Mouse (Mus musculus) heart, adult 2 months (tissue): ENCODE measurements at regions not wholly inside any gene's neighbourhood (a gene's known extent, or its start where the extent isn't known, plus 50 kb on each side); places are given as distances from the start of the nearest gene placed in this dataset.

ENCODE experiments used
- CTCF ChIP-seq: fragments of 200-600 bp; IDR thresholded peaks from 2 replicates; pipeline ENCODE4 v1.8.1; 2022; ENCODE audit warnings: antibody characterized with exemption, mild to moderate bottlenecking, moderate library complexity
- EP300 ChIP-seq: fragments of 200-500 bp; IDR thresholded peaks from 2 replicates; pipeline ENCODE4 v1.6.1; 2011; ENCODE audit warnings: low read depth, low read length, control low read depth; ENCODE audit not compliant: insufficient read depth

GRCm38 (mm10) chr8:66756639-66757038, 59.6 kb downstream of the Npy1r start:
- TF ChIP-seq EP300 (no peak), CTCF (no peak)
